In the genomic region with DNA sequence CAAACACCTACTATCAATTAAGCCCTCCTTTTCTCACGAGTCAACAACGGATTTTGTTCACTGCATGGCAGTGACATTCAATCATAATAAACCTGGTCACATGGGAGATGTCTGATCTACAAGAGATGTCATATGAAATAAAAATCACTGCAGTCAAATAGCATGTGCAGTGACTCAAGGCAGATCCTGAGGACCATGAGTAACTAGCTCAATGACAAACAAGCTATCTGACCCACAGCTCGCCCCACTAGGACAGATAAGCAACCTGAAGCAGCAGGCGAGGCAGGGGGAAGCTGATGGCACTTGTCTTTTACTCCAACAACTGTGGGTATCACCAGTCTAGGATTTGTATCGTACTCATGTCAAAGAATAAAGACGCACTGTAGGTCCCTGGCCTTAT, we compare ENCODE assay signal across 24 mouse cellular contexts. TPM values are rescaled to one million over a fixed set of nuclear protein-coding genes. Genes with fewer than 3 reads are reported as not detected.
DNase-seq lines count a peak whose midpoint lies in the region; ATAC-seq and TF ChIP-seq lines count a peak whose summit lies in the region.
"Had no signal": no experiment of that assay in that cellular context is flagged by ENCODE, and none has a peak within 500 bp of the region (broad histone marks: within the 10 kb centered on the region; RNA-seq: fewer than 3 reads in every experiment).

No protein-coding gene starts in this region.

- TF ChIP-seq CTCF in heart, postnatal 0 days (IDR thresholded peaks at IDR 0.05; ENCODE audit: low read depth), result no peak

- H3K36me3 ChIP-seq in heart, postnatal 0 days (replicated peaks; ENCODE audit: control insufficient read depth, insufficient read depth, low read length), result no peaks in the 10 kb centered on the region
- H3K36me3 ChIP-seq in midbrain, embryonic 13.5 days, result no peaks in the 10 kb centered on the region
- H3K36me3 ChIP-seq in midbrain, embryonic 15.5 days (replicated peaks), result no peaks in the 10 kb centered on the region
- H3K36me3 ChIP-seq: forebrain, embryonic 15.5 days; G1E; heart, embryonic 13.5 days; hindbrain, embryonic 10.5 days had no signal

- peaks cover 8% of the 10 kb centered on the region; the same call in 1 of the 2 replicates for H3K4me1 ChIP-seq in heart, postnatal 0 days (ENCODE audit: control insufficient read depth, insufficient read depth)
- H3K4me1 ChIP-seq in midbrain, embryonic 13.5 days (replicated peaks), result peaks cover 18% of the 10 kb centered on the region
- 0 out of 2 replicates have a peak, but pooled peaks cover 4% of the 10 kb centered on the region for H3K4me1 ChIP-seq in midbrain, embryonic 15.5 days

- no peaks in the 10 kb centered on the region for H3K27me3 ChIP-seq in heart, postnatal 0 days (ENCODE audit: control insufficient read depth, insufficient read depth, low read length)
- H3K27me3 ChIP-seq in midbrain, embryonic 13.5 days, result no peaks in the 10 kb centered on the region
- no peaks in the 10 kb centered on the region for H3K27me3 ChIP-seq in midbrain, embryonic 15.5 days (replicated peaks)
- H3K27me3 ChIP-seq: forebrain, embryonic 15.5 days; heart, embryonic 13.5 days had no signal

- no peak overlapping the region for H3K4me2 ChIP-seq in heart, postnatal 0 days (ENCODE audit: low read depth, low read length)
- no peak overlapping the region for H3K4me2 ChIP-seq in midbrain, embryonic 13.5 days (replicated peaks)
- H3K4me2 ChIP-seq in midbrain, embryonic 15.5 days, result no peak overlapping the region
- H3K4me2 ChIP-seq: forebrain, embryonic 15.5 days; heart, embryonic 13.5 days; hindbrain, embryonic 14.5 days had no signal

- no peak for TF ChIP-seq EP300 in heart, postnatal 0 days (IDR thresholded peaks at IDR 0.05; ENCODE audit: low read depth)

- no peaks in the 10 kb centered on the region for H3K9me3 ChIP-seq in heart, postnatal 0 days (replicated peaks; ENCODE audit: control insufficient read depth, low read length)
- no peaks in the 10 kb centered on the region for H3K9me3 ChIP-seq in midbrain, embryonic 13.5 days
- H3K9me3 ChIP-seq in midbrain, embryonic 15.5 days, result no peaks in the 10 kb centered on the region
- H3K9me3 ChIP-seq: forebrain, embryonic 15.5 days; G1E; heart, embryonic 10.5 days; heart, embryonic 13.5 days; hindbrain, embryonic 10.5 days had no signal

- DNase-seq in adrenal gland, adult 2 months, result peak; percentile 35
- DNase-seq in adrenal gland, adult 8-10 months, result no peak
- no peak for DNase-seq in heart, postnatal 0 days (ENCODE audit: low spot score)
- DNase-seq in heart, postnatal 36 days, result no peak
- DNase-seq in retina, embryonic 14.5 days (ENCODE audit: low spot score), result peak; percentile 56
- no peak for DNase-seq in gastrocnemius, postnatal 10 days
- DNase-seq: B cell, adult 2 months; cerebellum, adult 11 months; cerebellum, adult 2 months; cerebellum, postnatal 10 days; cerebellum, postnatal 36 days; embryo, embryonic 11 days; gastrocnemius, postnatal 36 days; heart, adult 2 months; kidney, adult 2 months had no signal

- WGBS in heart, postnatal 0 days, result 43% methylated on average over 6 of the region's 6 CpGs
- WGBS in midbrain, embryonic 13.5 days, result 70% methylated on average over 6 of the region's 6 CpGs
- WGBS in midbrain, embryonic 15.5 days, result 70% methylated on average over 6 of the region's 6 CpGs

- H3K4me3 ChIP-seq in heart, postnatal 0 days (ENCODE audit: low read depth, low read length), result no peak overlapping the region
- H3K4me3 ChIP-seq in midbrain, embryonic 13.5 days (replicated peaks), result no peak overlapping the region
- H3K4me3 ChIP-seq in midbrain, embryonic 15.5 days, result no peak overlapping the region
- H3K4me3 ChIP-seq: forebrain, embryonic 15.5 days; heart, adult 2 months; heart, embryonic 10.5 days; heart, embryonic 13.5 days; hindbrain, embryonic 10.5 days had no signal

- no peak for ATAC-seq in heart, postnatal 0 days (ENCODE audit: insufficient read depth, low read depth)
- ATAC-seq in midbrain, embryonic 13.5 days, result no peak
- ATAC-seq in midbrain, embryonic 15.5 days (replicated peaks), result no peak
- ATAC-seq: forebrain, embryonic 15.5 days; intestine, postnatal 0 days had no signal

- intact Hi-C loops in heart, postnatal 36 days (cut with DNase I), result no loop called here

- H3K27ac ChIP-seq in heart, postnatal 0 days (ENCODE audit: low read depth), result 0 out of 2 replicates have a peak overlapping the region, but pooled peaks have one; percentile 15
- H3K27ac ChIP-seq in midbrain, embryonic 13.5 days, result 0 out of 2 replicates have a peak overlapping the region, but pooled peaks have one; percentile 25
- H3K27ac ChIP-seq in midbrain, embryonic 15.5 days, result no peak overlapping the region
- H3K27ac ChIP-seq: heart, adult 2 months; heart, embryonic 13.5 days; hindbrain, embryonic 10.5 days; hindbrain, embryonic 14.5 days had no signal

- no peak overlapping the region for H3K9ac ChIP-seq in heart, postnatal 0 days (replicated peaks; ENCODE audit: low read depth, low read length)
- H3K9ac ChIP-seq in midbrain, embryonic 13.5 days (replicated peaks), result no peak overlapping the region
- H3K9ac ChIP-seq in midbrain, embryonic 15.5 days, result no peak overlapping the region
- H3K9ac ChIP-seq: forebrain, embryonic 15.5 days; heart, embryonic 13.5 days; hindbrain, embryonic 14.5 days had no signal

RNA-seq across cellular contexts. Expression of a gene that starts 14.4 kb away (rescaled TPM):
- 10 to 100 TPM; 56.1 to 68.7 TPM for total RNA-seq in adrenal gland, adult 2 months (2021)
- 53.8 and 74.8 TPM in 2 replicates for polyA plus RNA-seq in adrenal gland, adult 2 months (2012; rRNA removed)
- total RNA-seq in adrenal gland, adult 8-10 months (2022), result 10 to 100 TPM; 55.5 to 86.2 (median 70.7) TPM
- total RNA-seq in heart, postnatal 0 days (2014; rRNA removed; ENCODE audit: low replicate concordance), result 143 and 151 TPM in 2 replicates
- polyA plus RNA-seq in heart, postnatal 0 days (2015; fragmentation: Nextera tagmentation; extraction: Ambion mirVana), result 47.6 and 49.1 TPM in 2 replicates
- 100 to 1,000 TPM in 1 of 2 experiments, 10 to 100 TPM in 1; 91.7 to 107 TPM for total RNA-seq in heart, postnatal 36 days (2021)
- 154 and 163 TPM in 2 replicates for polyA plus RNA-seq in midbrain, embryonic 13.5 days (2015; fragmentation: Nextera tagmentation; extraction: Ambion mirVana)
- 181 and 185 TPM in 2 replicates for polyA plus RNA-seq in midbrain, embryonic 15.5 days (2015; fragmentation: Nextera tagmentation; extraction: Ambion mirVana)
- total RNA-seq in gastrocnemius, postnatal 10 days (2021), result 100 to 1,000 TPM; 219 to 240 TPM

Comparison
In these comparisons a context has a peak if more than half of its experiments do, and no peak if none do; other contexts are left out.
1. DNase-seq: peak in adrenal gland, adult 2 months (single experiment) and retina, embryonic 14.5 days (single experiment); none in adrenal gland, adult 8-10 months (single experiment), heart, postnatal 0 days (single experiment), heart, postnatal 36 days (0 of 2) and gastrocnemius, postnatal 10 days (single experiment).